Mouse (Mus musculus): ENCODE measurements around the gene Gm49380. TPM values are rescaled to one million over a fixed set of nuclear protein-coding genes. Genes with fewer than 3 reads are reported as not detected.
A peak's percentile ranks its signal among the peaks of the same experiment; 100 is the strongest.

Gene Gm49380
- total RNA-seq (2021): 1 to 10 TPM in 1 of 2 experiments, under 1 TPM in 1; 0.82 to 2.4 TPM
- long read RNA-seq, experiment 1, partial matches to known transcripts: 0 of 14 reads
- long read RNA-seq, experiment 1, other reads (novel, unspliced or antisense): 14 of 14 reads
- long read RNA-seq, experiment 2, partial matches to known transcripts: 0 of 16 reads
- long read RNA-seq, experiment 2, other reads (novel, unspliced or antisense): 16 of 16 reads

GRCm38 (mm10) chr9:44113105-44113789 is at the start of gene Gm49380, which contains the start of gene Rnf26:
Gene Gm49380 (minus strand): TSS chr9:44113500.
Gene Rnf26 (minus strand): TSS chr9:44113517.
- peak; percentile 96 for DNase-seq

- DNase-seq: no peak
These were observed 46.6 kb upstream of the Gm49380 start for GRCm38 (mm10) chr9:44159886-44160285.

DNA sequence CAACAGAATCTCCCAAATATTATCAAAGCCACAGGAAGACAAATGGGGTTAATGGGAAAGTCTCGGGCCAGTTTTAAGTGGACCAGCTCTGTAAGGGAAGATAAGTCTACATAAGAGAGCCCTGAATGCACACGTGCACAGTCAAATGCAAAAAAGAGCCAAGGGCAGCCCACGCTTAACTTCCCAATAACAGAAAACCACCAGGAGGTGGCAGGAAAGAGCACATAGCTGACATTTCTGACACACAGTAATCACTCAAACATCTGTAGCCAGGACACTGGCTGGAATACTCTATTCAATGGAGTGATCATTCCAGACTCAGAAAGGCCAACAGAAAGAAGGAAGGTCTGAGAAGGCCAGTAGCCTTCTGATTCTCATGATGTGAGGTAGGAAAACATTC is 34.0 kb upstream of the Gm49380 start:
- no peak for DNase-seq

DNA sequence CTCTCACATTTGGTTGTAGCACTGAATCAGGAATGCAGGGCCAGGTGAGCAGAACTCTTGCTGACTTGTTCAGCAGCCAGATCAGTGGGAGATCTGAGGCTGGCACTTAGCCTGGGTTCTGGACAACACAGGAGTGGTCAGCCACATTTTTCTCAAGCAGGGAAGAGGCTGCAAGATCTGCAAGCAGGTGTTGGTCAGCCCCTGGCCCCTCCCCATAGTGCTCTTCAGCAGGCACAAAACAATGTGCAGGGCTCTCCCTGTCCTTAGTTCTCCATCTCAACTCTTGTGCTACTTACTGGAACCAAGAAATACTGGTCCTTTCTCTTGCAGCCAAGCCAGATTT is 31.4 kb upstream of the Gm49380 start:
- DNase-seq: no peak

GRCm38 (mm10) chr9:44144023-44144717 is 30.9 kb upstream of the Gm49380 start:
- peak; percentile 42 for DNase-seq

GRCm38 (mm10) chr9:44143421-44143820 is 30.1 kb upstream of the Gm49380 start:
- DNase-seq: no peak

DNA sequence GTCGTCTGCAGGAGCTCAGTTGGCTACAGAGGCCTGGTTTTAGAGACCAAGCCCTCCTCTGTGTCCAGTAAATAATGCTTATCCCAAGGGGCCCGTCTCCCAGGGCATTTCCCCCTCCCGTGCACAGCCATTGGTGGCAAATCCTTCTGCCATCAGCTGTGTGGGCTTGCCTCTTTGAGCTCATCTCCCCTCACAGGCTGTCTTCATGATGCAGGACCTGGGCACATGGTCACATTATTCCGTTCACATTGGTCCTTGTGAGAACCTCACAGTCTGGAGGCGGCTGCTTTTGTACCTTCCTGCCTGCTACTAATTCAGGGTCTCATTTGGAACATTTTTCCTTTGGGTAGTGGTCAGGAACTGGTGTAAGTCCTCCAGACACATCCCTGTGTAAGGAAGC is 28.7 kb upstream of the Gm49380 start:
- no peak for DNase-seq

- no peak for DNase-seq
These were observed 24.5 kb upstream of the Gm49380 start for GRCm38 (mm10) chr9:44137846-44138245.

GRCm38 (mm10) chr9:44135731-44136411 is 22.6 kb upstream of the Gm49380 start:
- DNase-seq: no peak

DNA sequence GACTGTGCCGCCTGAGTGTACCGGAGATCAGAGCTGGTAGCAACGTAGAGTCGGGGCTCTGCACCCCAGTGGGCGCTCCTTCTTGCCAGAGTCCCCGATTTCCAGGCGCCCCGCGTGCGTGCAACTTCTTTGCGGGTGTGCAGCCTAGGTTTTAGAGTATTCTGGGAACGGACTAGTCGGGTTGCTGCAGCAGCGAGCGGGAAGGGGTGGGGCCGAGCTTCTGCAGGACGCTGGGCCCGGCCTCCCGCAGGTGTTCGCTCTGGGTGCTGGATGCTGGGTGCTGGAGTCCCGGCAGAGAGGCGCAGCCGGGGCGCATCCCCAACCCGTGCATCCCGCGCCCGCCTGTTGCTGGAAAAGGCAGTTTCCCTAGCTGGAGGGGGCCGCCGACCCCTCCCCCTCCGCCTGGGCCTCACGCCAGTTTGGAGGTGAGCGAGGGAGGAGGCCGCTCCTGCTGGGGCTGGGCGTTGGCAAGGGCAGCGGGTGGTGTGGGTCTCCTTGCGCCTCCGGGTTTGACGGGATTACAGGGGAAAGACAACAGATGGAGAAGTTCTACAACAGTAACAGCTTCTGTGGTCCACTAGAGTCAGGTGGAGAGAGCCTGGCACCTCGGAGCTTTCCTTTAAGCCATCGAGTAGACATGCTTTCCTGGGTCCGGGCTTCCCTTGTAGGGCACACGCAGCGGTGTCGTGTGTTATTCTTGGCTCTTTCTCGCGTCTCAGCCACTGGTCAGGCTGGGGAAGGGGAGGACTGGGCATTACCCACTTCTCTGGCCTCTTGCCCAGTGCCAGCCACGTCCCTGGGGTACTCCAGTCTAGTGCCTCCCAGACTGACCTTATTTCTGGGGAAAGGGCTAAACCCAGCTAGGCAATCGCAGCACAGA is 21.8 kb upstream of the Gm49380 start:
- peak; percentile 55 for DNase-seq

DNA sequence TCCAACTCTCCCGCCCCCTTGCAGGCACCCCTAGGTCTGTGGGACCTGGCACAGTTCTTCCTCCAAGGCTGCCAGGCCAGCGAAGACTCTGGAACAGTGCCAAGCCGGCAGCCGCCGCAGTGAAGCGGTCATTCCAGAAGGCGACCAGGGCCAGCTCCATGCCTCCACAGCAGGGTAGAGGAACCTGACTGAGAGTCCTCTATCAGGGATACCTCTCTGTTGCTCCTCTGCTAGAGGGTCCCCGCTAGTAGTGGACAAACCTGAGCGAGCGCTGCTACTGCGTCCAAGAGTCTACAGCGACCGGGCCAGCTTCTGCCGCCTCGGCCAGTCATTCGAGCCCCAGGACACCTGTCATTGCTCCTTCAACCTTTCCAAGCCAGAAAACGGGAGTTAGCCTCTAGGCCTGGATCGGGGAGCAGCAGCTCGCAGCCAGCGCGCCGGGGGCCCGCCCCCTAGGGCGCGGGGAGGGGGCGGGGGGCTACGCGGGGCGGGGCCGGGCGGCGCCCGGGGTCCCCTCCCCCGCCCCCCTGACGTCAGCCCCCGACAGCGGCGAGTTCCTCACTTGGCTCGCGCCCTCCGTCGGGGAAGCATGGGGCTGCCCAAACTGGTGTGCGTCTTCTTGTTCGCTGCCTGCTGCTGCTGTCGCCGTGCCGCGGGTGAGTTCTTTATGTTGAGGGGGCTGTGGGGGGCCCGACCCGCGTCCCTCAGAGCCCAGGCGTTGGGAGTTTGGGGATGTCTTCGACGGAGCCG is 21.0 kb upstream of the Gm49380 start, which contains the start of gene Mcam:
TSS of gene Mcam (plus strand) at position 369 of the 750 bp plus-strand sequence.
- peak; percentile 75 for DNase-seq

GRCm38 (mm10) chr9:44133287-44133686 is 20.0 kb upstream of the Gm49380 start:
- no peak for DNase-seq

GRCm38 (mm10) chr9:44132200-44132599 is 18.9 kb upstream of the Gm49380 start:
- DNase-seq: no peak

DNA sequence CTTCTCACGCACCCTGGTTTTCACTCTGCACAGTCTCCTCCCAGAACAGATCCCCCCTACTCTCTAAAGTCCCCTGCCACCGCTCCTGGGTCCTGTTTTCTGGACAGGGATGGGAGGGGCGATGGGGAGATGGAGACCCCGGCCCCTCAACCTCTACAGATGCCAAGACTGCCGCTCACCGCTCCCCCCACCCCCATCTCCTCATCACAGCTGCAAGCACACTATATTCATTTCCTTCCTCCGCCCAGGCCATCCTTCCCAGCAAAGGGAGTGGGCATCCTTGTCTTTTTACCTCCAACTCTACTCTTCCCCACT is 17.9 kb upstream of the Gm49380 start:
- DNase-seq: no peak

DNA sequence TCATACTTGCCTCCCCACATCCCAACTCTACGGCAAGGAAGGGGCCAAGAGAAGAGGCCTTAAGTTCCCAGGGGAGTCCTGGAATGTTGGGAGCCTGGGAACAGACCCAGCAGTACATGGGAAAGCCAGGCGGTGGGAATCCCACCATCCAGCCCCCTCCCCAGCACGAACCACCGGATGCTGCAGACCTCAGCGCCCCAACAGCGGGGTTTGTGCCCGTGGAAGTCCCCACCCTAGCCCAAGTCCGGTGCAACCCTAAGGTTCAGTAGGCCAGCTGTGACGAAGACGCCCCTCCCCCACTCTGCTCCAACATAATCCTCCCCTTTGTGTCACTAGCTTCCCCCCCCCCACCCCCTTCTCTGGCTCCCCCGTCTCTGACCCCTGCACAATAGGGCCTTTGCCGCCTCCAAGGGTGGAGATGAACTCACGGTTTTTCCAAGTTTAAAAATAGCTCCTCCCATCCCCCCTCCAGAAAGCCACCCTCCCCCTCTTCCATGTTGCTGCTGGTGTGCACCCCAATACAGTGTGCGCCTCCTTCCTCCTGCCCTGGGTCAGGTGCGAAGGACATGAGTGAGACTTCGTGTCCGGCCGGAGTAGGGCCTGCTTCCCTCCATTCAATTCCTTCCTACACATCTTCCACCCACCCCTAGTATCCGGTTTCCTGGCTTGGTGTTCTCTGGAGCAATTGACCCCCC is 17.4 kb upstream of the Gm49380 start:
- DNase-seq: peak; percentile 47

DNA sequence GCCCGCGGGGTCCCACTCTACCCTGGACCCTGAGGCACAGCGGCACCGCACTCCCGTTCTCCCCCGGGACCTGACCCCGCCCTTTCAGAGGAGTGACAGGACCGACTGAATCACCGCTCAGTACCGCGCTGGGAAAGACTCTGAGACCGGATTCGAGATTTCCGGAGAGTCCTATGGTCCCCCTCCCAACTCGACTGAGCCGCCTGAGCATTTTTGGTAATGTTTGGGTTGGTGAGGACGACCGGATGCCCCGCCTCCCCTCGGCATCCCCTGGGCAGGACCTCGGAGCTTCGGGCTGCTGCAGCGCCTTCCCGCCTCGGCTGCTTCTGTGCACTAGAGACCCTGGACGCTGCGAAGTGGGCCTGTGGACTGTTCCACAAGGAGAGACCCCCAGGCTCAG is 16.7 kb upstream of the Gm49380 start:
- peak; percentile 82 for DNase-seq

GRCm38 (mm10) chr9:44129633-44130032 is 16.3 kb upstream of the Gm49380 start:
- no peak for DNase-seq

DNA sequence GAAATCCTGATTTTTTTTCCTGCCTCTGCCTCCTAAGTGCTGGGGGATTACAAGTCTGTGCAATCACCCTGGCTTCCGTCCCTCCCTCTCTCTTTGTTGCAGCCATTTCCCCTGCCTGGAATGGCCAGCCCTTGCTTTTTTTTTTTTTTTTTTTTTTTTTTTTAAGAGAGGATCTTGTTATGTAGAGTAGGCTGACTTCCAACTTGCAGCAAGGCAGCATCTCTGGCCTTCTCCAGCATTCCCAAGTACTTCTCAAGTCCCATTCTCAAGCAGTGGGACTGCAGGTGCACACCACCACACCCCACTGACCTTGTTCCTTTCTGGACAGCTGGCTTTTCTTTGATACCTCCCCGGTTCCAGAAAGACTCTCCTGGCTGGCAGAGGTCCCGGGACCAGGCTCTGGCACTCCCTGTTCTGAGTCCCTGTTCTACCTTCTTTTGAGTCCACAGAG is 14.1 kb upstream of the Gm49380 start:
- DNase-seq: peak; percentile 46

DNA sequence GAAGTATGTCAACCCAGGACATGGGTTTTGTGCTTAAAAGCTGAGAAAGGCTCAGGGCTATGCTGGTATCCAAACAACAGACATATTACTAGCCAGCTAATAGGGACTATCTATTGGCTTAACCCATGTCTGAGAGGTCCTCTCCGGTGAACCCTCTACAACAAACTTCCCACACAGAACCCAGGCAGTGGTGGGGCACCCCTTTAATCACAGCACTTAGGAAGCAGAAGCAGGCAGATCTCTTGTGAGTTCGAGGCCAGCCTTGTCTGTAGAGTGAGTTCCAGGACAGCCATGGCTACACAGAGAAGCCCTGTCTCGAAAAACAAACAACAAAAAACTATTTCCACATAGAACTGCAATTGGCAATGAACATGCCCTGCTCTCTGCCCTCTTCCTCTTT is 13.4 kb upstream of the Gm49380 start:
- DNase-seq: no peak

All from gastrocnemius, postnatal 25 days (tissue).